Mouse (Mus musculus): ENCODE measurements around the gene Ocln. TPM values are rescaled to one million over a fixed set of nuclear protein-coding genes. Genes with fewer than 3 reads are reported as not detected.
"Not testable (repeated sequence)": the region's sequence is repeated elsewhere in the genome, so short reads cannot be mapped to it uniquely, and the experiment has no call there.

Ocln gene
- polyA plus RNA-seq, 1 experiment from 2014 or later, result 32.6 TPM

GRCm38 (mm10) chr13:100512792-100513191 is 39.7 kb downstream of the Ocln start:
- Histone ChIP-seq H3K27ac (no peak overlapping the region), H3K4me1 (peaks cover 7% of the 10 kb centered on the region; the same call in 1 of the 2 replicates), H3K9ac (no peak overlapping the region), H3K27me3 (no peaks in the 10 kb centered on the region), H3K9me3 (no peaks in the 10 kb centered on the region), H3K36me3 (no peaks in the 10 kb centered on the region), H3K4me2 (no peak overlapping the region), H3K4me3 (no peak overlapping the region)
- no peak for ATAC-seq (ENCODE audit: borderline replicate concordance, extremely low read depth, low FRiP score, low TSS enrichment)
- 69% methylated on average over 2 of the region's 2 CpGs for WGBS

DNA sequence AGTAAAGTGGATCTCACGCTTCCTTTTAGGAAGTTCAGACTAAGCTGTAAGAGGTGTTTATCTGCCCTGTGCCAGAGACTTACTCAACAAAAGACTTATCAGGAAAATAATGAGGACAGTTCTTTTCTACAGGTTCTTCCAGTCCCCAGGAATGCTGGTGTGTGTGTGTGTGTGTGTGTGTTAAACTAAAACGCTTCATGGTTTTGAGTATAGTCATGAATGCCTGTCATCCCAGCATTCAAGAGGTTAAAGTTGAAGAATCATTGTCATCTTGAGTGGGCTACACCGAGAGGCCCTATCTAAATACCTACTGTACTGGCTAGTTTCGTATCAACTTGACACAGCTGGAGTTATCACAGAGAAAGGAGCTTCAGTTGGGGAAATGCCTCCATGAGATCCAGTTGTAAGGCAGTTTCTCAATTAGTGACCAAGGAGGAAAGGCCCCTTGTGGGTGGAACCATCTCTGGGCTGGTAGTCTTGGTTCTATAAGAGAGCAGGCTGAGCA is 40.6 kb downstream of the Ocln start:
- no peaks in the 10 kb centered on the region for H3K36me3 ChIP-seq
- no peak overlapping the region for H3K4me3 ChIP-seq
- no peaks in the 10 kb centered on the region for H3K27me3 ChIP-seq
- no peaks in the 10 kb centered on the region for H3K9me3 ChIP-seq
- H3K4me2 ChIP-seq, result no peak overlapping the region
- WGBS, result 29% methylated on average over 4 of the region's 4 CpGs
- H3K27ac ChIP-seq, result peak overlapping the region; percentile 37; the same call in 1 of the 2 replicates
- ATAC-seq (ENCODE audit: borderline replicate concordance, extremely low read depth, low FRiP score, low TSS enrichment), result no peak
- H3K4me1 ChIP-seq, result peaks cover 7% of the 10 kb centered on the region; the same call in 1 of the 2 replicates
- H3K9ac ChIP-seq, result no peak overlapping the region

- Histone ChIP-seq H3K4me2 (no peak overlapping the region), H3K27me3 (no peaks in the 10 kb centered on the region), H3K9ac (no peak overlapping the region), H3K4me1 (peaks cover 6% of the 10 kb centered on the region; the same call in 1 of the 2 replicates), H3K4me3 (no peak overlapping the region), H3K27ac (peak overlapping the region; percentile 37), H3K36me3 (no peaks in the 10 kb centered on the region), H3K9me3 (no peaks in the 10 kb centered on the region)
- WGBS, result 49% methylated on average over 7 of the region's 7 CpGs
- ATAC-seq (ENCODE audit: borderline replicate concordance, extremely low read depth, low FRiP score, low TSS enrichment), result no peak
These were observed 41.2 kb downstream of the Ocln start for GRCm38 (mm10) chr13:100511146-100511859.

DNA sequence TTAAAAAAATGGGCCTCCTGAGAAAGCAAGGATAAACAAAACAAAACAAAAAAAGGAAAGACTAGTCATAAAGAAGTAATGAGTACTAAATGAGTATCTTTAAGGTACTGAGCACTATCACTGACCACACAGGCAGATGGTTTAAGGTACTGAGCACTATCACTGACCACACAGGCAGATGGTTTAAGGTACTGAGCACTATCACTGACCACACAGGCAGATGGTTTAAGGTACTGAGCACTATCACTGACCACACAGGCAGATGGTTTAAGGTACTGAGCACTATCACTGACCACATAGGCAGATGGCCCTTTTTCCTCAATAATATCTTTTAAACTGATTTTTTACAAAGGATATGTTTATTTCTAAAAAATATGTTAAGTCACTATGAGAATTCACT is 52.9 kb downstream of the Ocln start:
- H3K4me1 ChIP-seq; H3K36me3 ChIP-seq; H3K4me2 ChIP-seq; H3K27ac ChIP-seq; H3K9me3 ChIP-seq; ATAC-seq (ENCODE audit: borderline replicate concordance, extremely low read depth, low FRiP score, low TSS enrichment); H3K9ac ChIP-seq; H3K4me3 ChIP-seq; H3K27me3 ChIP-seq: not testable (repeated sequence)

- H3K4me3 ChIP-seq, result no peak overlapping the region
- 66% methylated on average over 4 of the region's 4 CpGs for WGBS
- no peaks in the 10 kb centered on the region for H3K9me3 ChIP-seq
- H3K36me3 ChIP-seq, result no peaks in the 10 kb centered on the region
- H3K4me2 ChIP-seq, result no peak overlapping the region
- H3K27me3 ChIP-seq, result no peaks in the 10 kb centered on the region
- H3K27ac ChIP-seq, result no peak overlapping the region
- peaks cover 9% of the 10 kb centered on the region for H3K4me1 ChIP-seq
- no peak overlapping the region for H3K9ac ChIP-seq
- ATAC-seq (ENCODE audit: borderline replicate concordance, extremely low read depth, low FRiP score, low TSS enrichment), result no peak
These were observed 57.2 kb downstream of the Ocln start for GRCm38 (mm10) chr13:100495337-100495736.

- H3K27ac ChIP-seq; H3K27me3 ChIP-seq; H3K9me3 ChIP-seq; H3K4me1 ChIP-seq; H3K9ac ChIP-seq; H3K36me3 ChIP-seq; H3K4me2 ChIP-seq; ATAC-seq (ENCODE audit: borderline replicate concordance, extremely low read depth, low FRiP score, low TSS enrichment); H3K4me3 ChIP-seq: not testable (repeated sequence)
- WGBS, result 58% methylated on average over 8 of the region's 8 CpGs
These were observed 58.1 kb downstream of the Ocln start for GRCm38 (mm10) chr13:100494370-100494769.

GRCm38 (mm10) chr13:100493313-100493712 is 59.2 kb downstream of the Ocln start:
- Histone ChIP-seq H3K9ac (no peak overlapping the region), H3K27ac (no peak overlapping the region), H3K4me3 (no peak overlapping the region), H3K27me3 (no peaks in the 10 kb centered on the region), H3K4me2 (no peak overlapping the region), H3K36me3 (peaks cover 5% of the 10 kb centered on the region), H3K9me3 (no peaks in the 10 kb centered on the region), H3K4me1 (peaks cover 9% of the 10 kb centered on the region)
- no peak for ATAC-seq (ENCODE audit: borderline replicate concordance, extremely low read depth, low FRiP score, low TSS enrichment)
- 61% methylated on average over 8 of the region's 8 CpGs for WGBS

- Histone ChIP-seq H3K9me3 (no peaks in the 10 kb centered on the region), H3K4me3 (peak within 1 kb of the TSS; percentile 85), H3K4me1 (peaks cover 9% of the 10 kb centered on the region), H3K9ac (peak within 1 kb of the TSS; percentile 85), H3K27ac (peak within 1 kb of the TSS; percentile 80), H3K36me3 (peaks cover 16% of the 10 kb centered on the region), H3K27me3 (no peaks in the 10 kb centered on the region), H3K4me2 (peak within 1 kb of the TSS; percentile 73)
- under 1% methylated on average over 51 of the region's 51 CpGs for WGBS
- peak; percentile 79 for ATAC-seq (ENCODE audit: borderline replicate concordance, extremely low read depth, low FRiP score, low TSS enrichment)
These were observed 60.3 kb downstream of the Ocln start, which contains the start of gene Gtf2h2 for GRCm38 (mm10) chr13:100492061-100492787. Gene Gtf2h2 (minus strand): TSS chr13:100492579.

- H3K27me3 ChIP-seq, result no peaks in the 10 kb centered on the region
- peak overlapping the region; percentile 85 for H3K9ac ChIP-seq
- peak overlapping the region; percentile 73 for H3K4me2 ChIP-seq
- peak overlapping the region; percentile 85 for H3K4me3 ChIP-seq
- H3K9me3 ChIP-seq, result no peaks in the 10 kb centered on the region
- WGBS, result 15% methylated on average over 6 of the region's 6 CpGs
- H3K36me3 ChIP-seq, result peaks cover 22% of the 10 kb centered on the region
- peaks cover 9% of the 10 kb centered on the region for H3K4me1 ChIP-seq
- no peak for ATAC-seq (ENCODE audit: borderline replicate concordance, extremely low read depth, low FRiP score, low TSS enrichment)
- H3K27ac ChIP-seq, result no peak overlapping the region
These were observed 60.9 kb downstream of the Ocln start for GRCm38 (mm10) chr13:100491623-100492022.

GRCm38 (mm10) chr13:100490424-100490823 is 62.1 kb downstream of the Ocln start:
- Histone ChIP-seq H3K27me3 (no peaks in the 10 kb centered on the region), H3K9me3 (no peaks in the 10 kb centered on the region), H3K4me3 (no peak overlapping the region), H3K9ac (no peak overlapping the region), H3K4me1 (peaks cover 9% of the 10 kb centered on the region), H3K27ac (no peak overlapping the region), H3K4me2 (no peak overlapping the region), H3K36me3 (peaks cover 26% of the 10 kb centered on the region)
- WGBS, result 82% methylated on average over 5 of the region's 5 CpGs
- no peak for ATAC-seq (ENCODE audit: borderline replicate concordance, extremely low read depth, low FRiP score, low TSS enrichment)

- Histone ChIP-seq H3K4me2 (no peak overlapping the region), H3K9ac (no peak overlapping the region), H3K4me3 (no peak overlapping the region), H3K4me1 (no peaks in the 10 kb centered on the region), H3K27me3 (no peaks in the 10 kb centered on the region), H3K27ac (no peak overlapping the region), H3K9me3 (no peaks in the 10 kb centered on the region), H3K36me3 (peaks cover 53% of the 10 kb centered on the region)
- 63% methylated on average over 7 of the region's 7 CpGs for WGBS
- ATAC-seq (ENCODE audit: borderline replicate concordance, extremely low read depth, low FRiP score, low TSS enrichment), result no peak
These were observed 68.9 kb downstream of the Ocln start for GRCm38 (mm10) chr13:100483610-100484009.

All from lung, embryonic 15.5 days (tissue).